Mouse (Mus musculus) left cerebral cortex, postnatal 36 days (tissue): ENCODE results near the gene Glo1. TPM values are rescaled to one million over a fixed set of nuclear protein-coding genes. Genes with fewer than 3 reads are reported as not detected.

Source experiments
- DNase-seq, 2 experiments: peaks; one replicate each; pipeline ENCODE4 v3.0.0; 2021 to 2022; ENCODE audit warnings: low spot score in 2 of 2, mixed read lengths in 1 of 2
- intact Hi-C: fragments of 180-260 bp; cut with DNase I; formaldehyde crosslinking; loops from one replicate; pipeline ENCODE4 v1.15.1; 2025
- total RNA-seq, 2 experiments: library from RNA; stranded (reverse); gene quantifications; 2 replicates each; pipeline ENCODE4 v1.2.3; 2021

Gene Glo1
- total RNA-seq, 2 experiments from 2014 or later, result 133 to 152 TPM

DNA sequence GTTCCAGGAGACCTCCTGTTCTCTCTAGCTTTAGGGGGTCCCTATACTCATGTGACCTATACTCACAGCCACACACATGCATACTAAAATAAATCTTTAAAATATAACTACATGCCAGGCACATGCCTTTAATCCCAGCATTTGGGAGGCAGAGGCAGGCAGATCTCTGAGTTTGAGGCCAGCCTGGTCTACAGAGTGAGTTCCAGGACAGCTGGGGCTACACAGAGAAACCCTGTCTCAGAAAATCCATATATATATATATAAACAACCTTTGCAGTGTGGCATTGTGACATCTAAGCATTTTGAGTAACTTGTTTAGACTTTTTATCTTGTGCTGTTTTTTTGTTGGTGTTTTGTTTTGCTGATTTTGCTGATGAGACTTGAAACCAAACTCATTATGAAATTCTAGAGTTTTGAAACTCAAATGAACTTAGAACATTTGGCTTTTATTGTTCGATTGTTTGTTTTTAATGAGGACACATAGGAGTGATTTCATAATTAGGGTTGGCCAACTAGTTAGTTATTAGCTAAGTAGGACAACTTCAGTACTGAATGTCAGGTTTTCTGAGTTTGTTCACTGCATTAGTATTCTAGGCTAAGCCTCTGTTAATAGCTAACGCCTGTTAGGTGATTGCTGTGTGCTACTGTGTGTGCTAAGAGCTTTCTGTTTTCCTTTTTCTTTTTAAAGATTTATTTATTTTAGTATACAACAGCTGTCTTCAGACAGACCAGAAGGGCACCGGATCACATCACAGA lies 8.4 kb downstream of the Glo1 start:
- intact Hi-C loops, result no loop called here
- DNase-seq, result no peak

DNA sequence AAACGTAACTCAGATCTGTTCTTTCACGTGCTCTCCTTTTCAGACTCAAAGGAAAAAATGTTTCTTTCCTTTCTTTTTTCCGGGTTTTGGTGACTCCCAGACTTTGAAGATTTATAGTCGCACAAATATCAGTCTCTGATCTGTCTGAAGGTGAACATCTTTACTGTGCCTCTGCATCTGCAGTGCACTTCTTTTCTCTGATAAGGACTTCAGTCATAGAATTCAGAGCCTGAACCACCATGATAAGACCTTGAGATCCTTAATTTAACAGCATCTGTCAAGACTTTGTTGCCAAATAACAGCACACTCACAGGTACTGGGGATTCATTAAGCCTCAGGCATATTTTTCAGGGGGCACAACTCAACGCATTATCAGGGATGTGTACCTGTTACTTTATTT lies 10.5 kb downstream of the Glo1 start:
- intact Hi-C loops, result no loop called here
- DNase-seq, result no peak

DNA sequence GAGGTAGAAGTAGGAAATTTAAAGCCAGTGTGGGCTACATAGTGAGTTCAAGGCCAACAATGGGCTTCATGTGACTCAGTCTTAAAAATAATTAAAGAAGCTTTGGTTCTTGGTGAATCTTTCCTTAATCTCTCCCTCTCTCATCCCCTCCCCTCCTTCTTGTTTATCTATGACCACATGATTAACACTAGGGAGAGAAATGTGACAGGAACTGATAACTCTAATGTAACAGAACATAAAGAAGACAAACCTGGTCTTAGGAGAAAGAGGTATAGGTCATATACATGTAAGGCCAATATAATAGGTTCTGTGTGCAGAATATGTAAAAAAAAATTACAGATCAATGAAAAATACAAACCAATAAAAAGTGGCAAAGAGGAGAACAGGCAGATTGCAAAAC lies 13.3 kb downstream of the Glo1 start:
- no peak for DNase-seq
- intact Hi-C loops, result no loop called here

DNA sequence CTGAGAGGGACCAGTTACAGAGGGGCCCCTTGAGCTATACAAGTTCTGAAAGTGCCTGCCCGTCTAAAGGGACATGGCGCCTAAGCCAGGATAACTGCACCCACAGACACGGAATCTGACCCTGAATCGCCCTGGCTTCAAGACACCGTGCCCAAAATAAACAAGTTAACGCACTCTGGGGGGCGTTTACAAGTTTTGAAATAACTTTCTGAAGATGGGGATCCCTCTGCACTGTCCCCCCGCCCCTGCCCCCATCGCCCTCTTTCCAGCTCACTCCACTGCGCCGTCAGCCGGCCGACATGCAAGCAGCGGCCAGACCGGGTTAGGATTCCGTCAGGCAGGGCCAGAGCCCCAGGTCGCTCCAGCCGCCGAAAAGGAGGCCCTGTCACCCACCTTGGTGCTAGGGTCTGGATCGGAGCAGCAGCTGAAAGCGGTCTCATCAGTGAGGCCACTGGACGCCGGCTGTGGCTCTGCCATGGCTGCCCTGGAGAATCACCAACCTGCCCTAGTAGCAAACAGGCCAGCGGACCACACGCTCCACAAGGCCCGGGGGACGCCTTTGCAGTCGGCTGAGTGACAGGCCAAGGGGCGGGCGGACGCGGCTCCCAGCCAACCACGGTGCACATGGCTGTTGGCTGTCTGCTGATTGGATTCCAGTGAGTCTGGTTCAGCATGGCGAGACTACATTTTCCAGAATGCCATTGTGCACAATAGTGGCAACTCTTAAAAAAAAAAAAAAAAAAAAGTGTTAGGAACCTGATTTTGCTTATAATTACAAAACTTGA lies 14.4 kb downstream of the Glo1 start:
- peak; percentile 100 for DNase-seq
- intact Hi-C loops, result no loop called here

DNA sequence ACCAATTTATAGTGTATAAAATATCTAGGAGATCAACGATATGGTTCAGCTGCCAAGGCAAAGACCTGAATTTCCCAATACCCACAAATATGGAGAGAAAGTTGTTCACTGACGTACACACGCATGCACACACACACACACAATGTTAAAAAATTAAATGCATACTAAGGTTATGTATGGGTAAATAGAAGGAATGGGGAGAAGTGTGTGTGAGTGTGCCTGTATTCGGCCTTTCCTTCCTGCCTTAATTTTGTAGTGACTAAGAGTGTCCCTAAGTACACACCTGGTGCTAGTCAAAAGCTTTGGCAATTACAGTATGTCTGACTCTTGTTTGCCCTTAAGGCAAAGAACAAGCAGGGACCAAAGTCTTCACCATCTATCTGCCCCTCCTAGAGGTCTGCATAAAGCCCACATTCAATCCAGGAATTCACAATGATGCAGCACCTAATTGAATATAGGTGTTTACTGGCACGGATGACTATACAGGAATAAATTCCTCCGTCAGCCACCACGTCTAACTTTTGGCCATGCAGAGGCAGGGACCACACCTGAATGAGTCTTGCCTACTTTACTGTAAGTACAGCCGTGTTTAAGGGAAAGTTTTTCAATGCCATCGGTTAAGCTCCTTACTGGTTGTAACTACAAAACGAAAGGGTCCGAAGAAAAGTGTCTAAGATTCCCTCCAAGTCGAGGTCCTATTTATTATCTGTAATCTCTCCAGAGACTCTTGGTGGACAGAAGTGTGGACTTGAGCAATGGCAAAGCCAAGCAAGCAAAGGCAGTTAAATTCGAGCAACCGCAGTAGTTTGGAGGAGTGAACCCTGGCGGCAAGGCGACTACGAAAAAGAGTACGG lies 15.2 kb downstream of the Glo1 start:
- intact Hi-C loops, result no loop called here
- no peak for DNase-seq

DNA sequence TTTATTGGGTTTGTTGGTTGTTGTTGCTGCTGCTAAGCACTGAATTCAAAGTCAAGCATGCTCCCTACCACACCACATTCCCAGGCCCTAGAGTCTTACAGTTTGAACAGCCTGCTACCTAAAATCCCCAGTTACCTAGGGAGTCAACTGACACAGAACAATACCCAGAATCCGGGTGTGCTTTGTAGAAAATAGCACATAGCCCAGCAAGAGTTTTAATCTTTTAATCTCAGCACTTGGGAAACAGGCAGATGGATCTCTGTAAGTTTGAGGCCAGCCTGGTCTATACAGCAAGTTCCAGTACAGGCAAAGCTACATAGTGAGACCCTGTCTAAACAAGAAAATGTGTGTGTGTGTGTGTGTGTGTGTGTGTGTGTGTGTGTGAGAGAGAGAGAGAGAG lies 15.9 kb downstream of the Glo1 start:
- no peak for DNase-seq
- intact Hi-C loops, result no loop called here

DNA sequence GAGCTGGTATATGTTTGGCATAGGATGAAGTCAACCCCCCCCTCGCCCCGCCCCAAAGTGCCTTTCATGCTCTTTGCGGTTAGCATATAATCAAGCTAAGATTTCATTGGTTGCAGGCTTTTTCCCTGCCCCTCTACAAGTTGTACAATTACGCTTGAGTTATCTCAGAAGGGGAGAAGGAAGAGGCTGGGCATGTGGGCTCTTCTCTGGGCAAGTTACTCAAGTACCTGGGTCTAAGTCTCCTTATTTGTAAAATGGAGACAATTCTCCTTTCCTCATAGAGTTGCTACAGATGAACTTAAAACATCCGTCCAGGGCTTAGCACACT lies 16.7 kb downstream of the Glo1 start:
- intact Hi-C loops, result no loop called here
- DNase-seq, result no peak

DNA sequence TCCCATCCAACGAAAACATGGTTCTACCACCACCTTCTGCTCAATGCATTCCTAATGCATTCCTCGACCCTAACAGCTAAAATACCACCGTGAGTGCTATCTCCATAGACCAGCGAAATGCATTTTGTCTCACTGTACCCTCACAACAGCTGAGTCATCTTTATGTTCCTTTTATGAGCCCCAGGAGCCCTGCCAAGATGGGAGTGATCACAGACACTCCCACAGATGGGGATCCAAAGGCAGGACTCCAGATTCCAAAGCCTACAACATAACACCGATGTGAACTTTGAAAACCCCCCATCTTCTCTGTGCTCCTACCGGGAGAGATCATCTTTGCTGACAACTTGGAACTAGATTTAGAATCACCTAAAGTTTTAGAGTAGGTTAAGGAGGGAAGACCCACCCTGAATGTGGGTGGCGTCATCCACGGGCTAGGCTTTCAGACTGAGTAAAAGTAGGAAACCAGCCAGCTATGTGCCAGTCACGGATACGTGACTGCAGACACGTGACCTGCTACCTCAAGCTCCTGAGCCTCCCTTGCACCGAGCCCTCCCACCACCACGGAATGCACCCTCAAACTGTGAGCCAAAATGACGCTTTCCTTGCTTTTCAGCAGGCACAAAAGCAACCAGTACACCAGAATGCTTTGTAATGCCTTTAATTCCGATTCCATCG lies 17.2 kb downstream of the Glo1 start:
- intact Hi-C loops, result no loop called here
- peak; percentile 38 to 47 for DNase-seq

DNA sequence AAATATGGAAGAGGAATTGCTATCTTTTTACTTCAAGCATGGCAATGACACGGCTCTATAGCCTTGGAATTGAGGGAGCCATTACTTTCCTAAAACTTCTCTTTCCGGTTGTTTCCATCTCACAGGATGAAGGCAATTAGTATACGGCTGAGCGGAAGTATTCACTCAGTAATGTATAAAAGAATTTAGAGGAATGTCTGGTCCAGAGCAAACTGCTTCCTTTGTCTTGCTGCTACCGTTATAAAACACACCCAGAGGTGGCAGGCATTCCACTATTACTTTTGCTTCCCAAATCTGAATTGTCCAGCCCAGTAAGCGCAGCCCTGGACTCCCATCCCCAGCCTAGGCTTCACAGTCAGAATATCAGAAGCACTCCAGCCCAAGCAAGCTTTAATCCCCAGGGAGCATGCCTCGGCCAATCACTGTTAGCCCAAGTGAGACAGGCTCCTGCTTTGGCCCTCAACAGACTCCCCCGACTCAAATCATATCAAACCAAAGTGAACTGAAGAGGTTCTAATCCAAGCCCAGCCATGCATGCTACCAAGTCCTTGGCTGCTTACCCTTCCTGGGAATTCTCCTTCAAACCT lies 18.7 kb downstream of the Glo1 start:
- intact Hi-C loops, result no loop called here
- DNase-seq, result no peak

DNA sequence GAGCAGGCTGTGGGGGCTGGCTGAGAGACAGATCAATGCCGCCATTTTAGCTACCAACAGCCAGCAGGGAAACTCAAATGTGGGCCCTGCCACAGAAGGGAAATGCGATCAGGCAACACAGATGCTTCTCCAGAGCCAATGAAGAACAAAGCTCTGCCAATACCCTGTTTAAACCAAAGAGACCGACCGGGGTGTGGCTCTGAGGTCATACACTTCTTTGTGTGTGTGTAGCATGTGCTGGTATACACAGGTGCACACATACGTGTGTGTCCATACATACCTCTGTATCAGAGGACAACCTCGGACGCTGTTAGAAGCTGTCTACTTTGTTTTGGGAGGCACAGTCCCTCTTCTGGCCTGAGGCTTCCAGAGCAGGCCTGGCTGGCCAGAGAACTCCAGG lies 19.3 kb downstream of the Glo1 start:
- DNase-seq, result no peak
- intact Hi-C loops, result no loop called here

DNA sequence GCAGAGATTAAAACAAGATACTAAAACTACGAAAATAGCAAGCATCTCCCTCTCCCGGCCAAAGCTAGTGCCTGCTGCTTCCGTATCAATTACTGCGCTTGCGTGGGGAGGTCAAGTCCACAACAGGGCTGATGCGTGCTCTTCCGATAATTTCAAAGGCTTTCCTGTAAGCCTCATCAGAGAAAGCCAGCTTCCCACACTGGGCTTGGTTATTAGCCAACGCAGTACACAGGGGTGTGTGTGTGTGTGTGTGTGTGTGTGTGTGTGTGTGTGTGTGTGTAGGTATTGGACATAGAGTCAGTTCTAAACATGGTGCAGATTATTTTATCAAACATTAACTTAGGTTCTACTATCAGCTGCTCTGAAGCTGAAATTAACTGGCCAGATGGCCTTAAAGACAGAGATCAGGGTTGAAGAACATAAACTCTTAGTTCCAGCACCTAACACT lies 20.0 kb downstream of the Glo1 start:
- DNase-seq, result no peak
- intact Hi-C loops, result no loop called here

DNA sequence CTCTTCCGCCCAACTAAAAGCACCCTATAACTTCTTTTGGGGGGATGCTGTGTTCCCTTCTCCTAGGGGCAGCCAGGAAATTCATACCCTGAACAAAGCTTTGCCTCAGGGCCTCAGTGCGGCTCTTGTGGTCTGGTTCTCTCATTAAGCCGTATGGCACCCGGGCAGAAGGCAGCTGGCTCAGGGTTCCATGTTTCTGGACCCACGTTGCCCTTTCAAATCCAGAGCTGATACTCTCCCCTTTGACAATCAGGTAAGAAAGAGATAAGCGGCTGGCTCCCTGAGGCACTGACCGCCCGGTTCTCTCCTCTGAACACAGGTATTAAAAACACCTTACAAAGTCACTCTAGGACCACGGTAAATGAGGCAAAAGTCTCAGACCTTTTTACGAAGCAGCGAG lies 20.5 kb downstream of the Glo1 start:
- no peak for DNase-seq
- intact Hi-C loops, result no loop called here

DNA sequence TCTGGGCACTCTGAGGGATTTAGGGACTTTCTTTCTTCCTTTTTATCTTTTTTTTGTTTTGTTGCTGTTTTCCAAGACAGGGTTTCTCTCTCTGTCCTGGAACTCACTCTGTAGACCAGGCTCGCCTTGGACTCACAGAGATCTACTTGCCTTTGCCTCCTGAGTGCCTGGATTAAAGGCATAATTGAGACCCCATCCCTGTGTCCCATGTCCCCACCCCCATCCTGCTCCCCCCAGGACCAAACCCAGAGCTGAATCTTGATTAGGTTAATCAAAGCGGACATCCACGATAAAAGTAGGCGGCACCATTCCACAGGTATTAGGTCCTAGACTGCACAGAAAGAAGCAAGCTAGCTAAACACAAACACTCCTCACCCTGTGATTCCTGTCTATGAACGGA lies 21.7 kb downstream of the Glo1 start:
- no peak for DNase-seq
- intact Hi-C loops, result no loop called here

DNA sequence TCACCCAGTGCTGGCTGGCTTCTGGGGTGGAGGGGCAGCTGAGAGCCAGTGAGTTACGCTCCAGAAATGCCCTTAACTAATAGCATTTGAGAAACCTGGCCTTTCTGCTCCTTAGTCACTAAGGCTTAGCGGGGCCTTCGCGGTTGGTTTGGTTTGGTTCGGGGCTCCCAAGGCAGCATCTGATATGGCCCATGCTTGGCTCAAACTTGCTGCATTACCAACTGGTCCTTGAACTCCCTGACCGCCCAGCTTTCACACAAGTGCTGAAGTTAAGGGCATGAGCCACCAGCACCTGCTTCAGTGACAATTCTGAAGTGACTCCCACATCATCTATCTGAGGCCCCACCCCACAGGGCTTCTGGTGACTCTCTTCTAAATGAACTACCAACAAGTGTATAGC lies 22.4 kb downstream of the Glo1 start:
- intact Hi-C loops, result no loop called here
- no peak for DNase-seq

DNA sequence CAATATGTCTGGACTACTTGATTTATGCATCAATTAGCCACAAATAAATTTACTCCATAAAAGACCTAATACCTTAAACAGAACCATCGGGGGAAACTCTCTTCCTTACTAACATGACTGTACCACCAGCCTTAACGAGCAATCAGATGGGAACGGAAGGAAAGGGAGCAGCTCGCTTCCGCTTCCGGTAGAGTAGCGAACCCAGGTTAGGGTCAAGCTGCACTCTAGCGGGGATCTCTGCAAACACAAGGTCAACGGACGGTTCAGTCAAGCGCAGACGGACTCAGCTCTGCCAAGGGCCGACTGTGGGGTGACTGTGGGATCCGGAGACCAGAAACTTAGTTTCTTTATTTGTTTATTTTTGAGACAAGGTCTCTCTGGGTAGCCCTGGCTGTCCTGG lies 24.5 kb downstream of the Glo1 start:
- intact Hi-C loops, result no loop called here
- DNase-seq, result no peak

DNA sequence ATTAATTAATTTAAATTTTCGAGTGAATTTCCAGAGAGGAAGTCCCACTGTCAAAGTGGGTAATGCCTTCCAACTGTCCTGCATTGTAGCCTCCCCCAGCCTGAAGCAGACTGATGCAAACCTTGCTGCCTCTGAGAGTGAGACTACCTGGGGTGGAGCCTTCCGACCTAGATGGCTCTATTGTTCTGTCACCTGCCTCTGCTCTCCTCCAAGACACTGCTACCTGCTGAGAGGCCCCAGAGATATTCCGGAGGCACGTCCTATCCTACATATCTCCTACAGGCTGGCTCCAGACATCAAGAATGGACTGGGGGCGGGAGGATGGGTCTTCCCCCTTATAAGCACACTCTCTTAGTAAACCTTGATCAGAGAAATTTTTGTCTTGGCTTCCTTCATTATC lies 28.4 kb downstream of the Glo1 start:
- intact Hi-C loops, result no loop called here
- DNase-seq, result no peak

DNA sequence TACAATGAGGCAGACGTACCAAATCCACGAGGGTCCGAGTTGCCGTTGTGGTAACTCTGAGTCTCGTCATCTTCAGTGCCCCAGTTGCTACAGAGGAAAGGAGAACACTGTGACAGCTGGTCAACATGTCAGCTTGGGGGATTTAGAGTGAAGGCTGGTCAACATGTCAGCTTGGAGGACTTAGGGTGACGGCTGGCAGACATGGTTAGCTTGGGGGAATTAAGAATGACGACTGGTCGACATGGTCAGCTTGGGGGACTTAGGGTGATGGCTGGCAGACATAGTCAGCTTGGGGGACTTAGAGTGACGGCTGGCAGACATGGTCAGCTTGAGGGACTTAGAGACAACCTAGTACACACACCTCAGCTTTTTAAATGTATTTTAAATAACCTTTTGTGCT lies 28.9 kb downstream of the Glo1 start:
- DNase-seq, result no peak
- intact Hi-C loops, result no loop called here

DNA sequence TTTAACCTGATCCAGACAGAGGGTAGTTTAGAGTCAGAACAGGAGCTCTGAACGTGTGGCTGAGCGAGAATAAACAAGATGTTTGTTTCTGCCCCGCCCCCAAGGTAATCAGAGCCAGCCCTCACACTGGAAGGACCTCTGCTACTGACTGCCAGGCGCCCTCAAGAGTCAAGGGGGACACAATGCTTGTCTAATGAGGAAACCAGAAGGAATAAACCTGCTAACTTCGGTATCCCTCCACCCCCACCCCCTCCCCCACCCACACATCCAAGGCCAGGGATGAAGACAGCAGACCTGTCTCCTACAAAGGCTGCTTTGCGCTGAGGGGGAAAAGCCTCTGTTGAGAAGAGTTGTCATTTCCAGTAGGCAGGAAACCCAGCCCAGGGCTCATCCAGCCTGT lies 31.8 kb downstream of the Glo1 start:
- intact Hi-C loops, result loop anchor here (5.0 kb wide), 1 partner anchor 222 kb away; no protein-coding TSS in a partner anchor
- DNase-seq, result no peak

DNA sequence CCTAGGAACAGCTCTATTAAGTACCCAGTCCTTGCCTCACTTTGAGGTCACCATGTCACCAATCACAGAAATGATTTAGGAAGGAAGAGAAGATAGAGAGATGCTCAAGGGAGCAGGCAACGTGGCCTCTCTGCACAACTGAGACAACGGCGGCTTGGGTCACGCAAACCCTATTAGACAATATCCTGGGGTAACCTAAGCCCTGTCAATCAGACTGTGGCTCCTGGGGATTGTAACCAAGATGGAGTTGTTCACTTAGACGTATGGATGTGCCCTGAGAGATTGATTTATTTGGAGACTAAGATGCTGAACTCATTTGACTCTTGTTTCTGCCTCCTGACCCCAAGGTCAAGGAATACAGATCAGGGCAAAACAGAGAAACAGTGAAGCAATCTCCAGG lies 32.3 kb downstream of the Glo1 start:
- intact Hi-C loops, result loop anchor here (5.0 kb wide), 1 partner anchor 223 kb away; no protein-coding TSS in a partner anchor
- DNase-seq, result no peak
